Mouse (Mus musculus): ENCODE results near the gene Mrps22. TPM values are rescaled to one million over a fixed set of nuclear protein-coding genes. Genes with fewer than 3 reads are reported as not detected.

Gene Mrps22
- total RNA-seq (2018; cell fraction: chromatin; rRNA removed), result 10 to 100 TPM in 15 of 26 experiments, 1 to 10 TPM in 11; 2.9 to 19.4 (median 12.5) TPM
- 10 to 100 TPM; 13.3 to 26.5 (median 19.7) TPM for total RNA-seq (2018; cell fraction: cytosol; rRNA removed)
- 10 to 100 TPM in 14 of 26 experiments, 1 to 10 TPM in 12; 4.2 to 18.7 (median 10.3) TPM for total RNA-seq (2018; cell fraction: nucleus; rRNA removed)
- 15.9 to 36.4 TPM (median 35.9 TPM) in 3 replicates for polyA plus RNA-seq (2018)

DNA sequence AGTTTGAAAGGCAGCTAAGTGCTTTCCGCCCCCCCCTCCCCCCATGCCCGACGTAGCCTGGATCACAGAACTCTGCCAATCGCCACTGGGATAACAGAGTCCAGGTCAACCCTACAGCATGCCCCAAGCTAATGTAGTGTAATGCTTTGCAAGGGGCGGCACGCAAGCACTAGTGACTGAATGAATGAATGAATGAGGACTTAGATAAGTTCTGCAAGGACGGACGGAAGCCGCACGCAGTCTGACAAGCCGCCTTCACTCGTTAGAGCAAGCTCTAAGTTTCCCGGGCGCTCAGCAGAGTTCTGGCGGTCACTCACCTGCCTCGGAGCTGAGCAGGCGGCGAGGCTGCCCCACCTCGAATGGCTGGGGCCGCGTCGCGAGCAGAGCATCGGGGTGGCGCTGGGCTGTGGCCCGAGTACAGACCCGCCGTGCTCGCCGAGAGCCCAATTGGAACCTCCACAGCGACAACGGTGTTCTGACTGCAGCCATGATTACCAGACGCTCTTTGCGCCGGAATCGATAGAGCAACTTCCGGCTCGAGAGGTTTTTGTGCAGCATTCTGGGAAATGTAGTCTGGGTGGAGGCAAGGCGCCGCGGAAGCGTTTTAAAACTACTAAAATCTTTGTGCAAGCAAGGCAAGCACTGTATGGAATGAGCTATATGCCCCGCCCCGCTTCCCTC is at the start of gene Mrps22:
Gene Mrps22 (minus strand): TSS at position 505 of the 681 bp plus-strand sequence.
- H3K36me3 ChIP-seq (ENCODE audit: inconsistent target), result peaks cover 17% of the 10 kb centered on the region
- H3K79me2 ChIP-seq (ENCODE audit: inconsistent target), result peaks cover 37% of the 10 kb centered on the region
- peak within 1 kb of the TSS; percentile 77 for H3K4me3 ChIP-seq (ENCODE audit: inconsistent target)
- H3K27ac ChIP-seq, result no peak within 1 kb of the TSS
- under 1% methylated on average over 44 of the region's 44 CpGs for WGBS (ENCODE audit: missing documents)

- no peak overlapping the region for H3K4me3 ChIP-seq (ENCODE audit: inconsistent target)
- no peaks in the 10 kb centered on the region for H3K36me3 ChIP-seq (ENCODE audit: inconsistent target)
- no peak overlapping the region for H3K27ac ChIP-seq
- 75% methylated on average over 8 of the region's 8 CpGs for WGBS (ENCODE audit: missing documents)
- no peaks in the 10 kb centered on the region for H3K79me2 ChIP-seq (ENCODE audit: inconsistent target)
Observed at GRCm38 (mm10) chr9:98650547-98650946, 49.1 kb upstream of the Mrps22 start.

DNA sequence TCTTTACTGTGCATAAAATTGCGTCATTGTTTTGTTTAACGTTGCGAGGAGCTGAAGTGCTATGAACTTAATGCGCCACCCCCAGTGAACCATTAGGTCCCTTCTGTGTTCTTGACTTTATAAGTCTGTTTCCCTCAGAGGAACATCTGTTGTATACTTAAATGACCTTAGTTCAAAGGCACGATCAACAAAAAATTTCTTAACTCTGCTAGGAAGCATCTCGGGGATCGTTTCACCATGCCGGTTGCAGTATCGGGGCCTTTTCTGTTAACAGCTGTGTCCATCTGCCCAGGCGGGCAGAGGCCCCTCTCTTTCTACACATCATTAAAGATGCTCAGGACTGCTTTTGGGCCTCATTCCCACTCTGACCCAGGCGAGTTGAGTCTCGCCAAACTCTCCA is 46.0 kb upstream of the Mrps22 start:
- Histone ChIP-seq H3K4me3 (ENCODE audit: inconsistent target) (no peak overlapping the region), H3K79me2 (ENCODE audit: inconsistent target) (no peaks in the 10 kb centered on the region), H3K27ac (no peak overlapping the region), H3K36me3 (ENCODE audit: inconsistent target) (no peaks in the 10 kb centered on the region)
- 83% methylated on average over 11 of the region's 12 CpGs for WGBS (ENCODE audit: missing documents)

DNA sequence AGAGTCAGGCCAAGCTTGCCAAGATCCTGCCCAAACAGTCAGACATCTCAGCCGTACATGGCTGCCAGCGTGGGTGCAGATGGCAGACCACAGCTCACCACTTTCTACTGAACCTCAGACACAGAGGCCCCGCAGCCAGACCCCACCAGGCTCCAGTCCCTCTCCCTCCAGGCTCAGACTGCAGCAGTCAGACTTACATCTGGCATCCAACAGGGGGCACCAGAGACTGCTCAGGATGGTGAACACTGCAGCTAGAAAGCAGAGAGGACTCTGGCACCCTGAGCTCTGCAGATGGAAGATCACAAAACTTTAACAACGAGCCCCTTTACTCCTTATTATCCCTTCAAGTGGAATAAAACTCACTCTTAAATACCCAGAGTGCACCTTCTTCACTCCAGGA is 44.3 kb upstream of the Mrps22 start:
- Histone ChIP-seq H3K4me3 (ENCODE audit: inconsistent target) (no peak overlapping the region), H3K27ac (no peak overlapping the region), H3K79me2 (ENCODE audit: inconsistent target) (no peaks in the 10 kb centered on the region), H3K36me3 (ENCODE audit: inconsistent target) (no peaks in the 10 kb centered on the region)
- WGBS (ENCODE audit: missing documents), result 28% methylated on average over 4 of the region's 4 CpGs

DNA sequence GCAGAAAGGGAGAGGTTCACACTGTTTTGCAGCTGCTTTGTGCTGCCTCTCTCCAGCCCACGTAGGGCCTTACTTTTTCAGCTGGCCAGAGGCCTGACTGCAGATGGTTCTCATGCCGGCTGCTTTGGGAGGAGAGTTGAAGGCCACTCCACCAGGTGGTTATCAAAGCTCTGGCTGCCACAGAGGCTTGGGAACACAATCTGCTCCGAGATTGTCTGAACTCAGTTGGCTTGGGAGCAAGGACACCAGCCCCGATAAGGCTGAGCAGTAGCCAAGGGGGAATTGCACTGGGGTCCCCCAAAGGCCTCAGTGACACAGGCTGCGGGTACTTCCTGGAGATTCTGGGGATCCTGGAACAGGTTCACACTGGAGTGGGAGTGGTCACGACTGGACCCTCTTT is 40.7 kb upstream of the Mrps22 start:
- WGBS (ENCODE audit: missing documents), result 90% methylated on average over 6 of the region's 6 CpGs
- no peak overlapping the region for H3K27ac ChIP-seq
- no peaks in the 10 kb centered on the region for H3K79me2 ChIP-seq (ENCODE audit: inconsistent target)
- no peak overlapping the region for H3K4me3 ChIP-seq (ENCODE audit: inconsistent target)
- no peaks in the 10 kb centered on the region for H3K36me3 ChIP-seq (ENCODE audit: inconsistent target)

DNA sequence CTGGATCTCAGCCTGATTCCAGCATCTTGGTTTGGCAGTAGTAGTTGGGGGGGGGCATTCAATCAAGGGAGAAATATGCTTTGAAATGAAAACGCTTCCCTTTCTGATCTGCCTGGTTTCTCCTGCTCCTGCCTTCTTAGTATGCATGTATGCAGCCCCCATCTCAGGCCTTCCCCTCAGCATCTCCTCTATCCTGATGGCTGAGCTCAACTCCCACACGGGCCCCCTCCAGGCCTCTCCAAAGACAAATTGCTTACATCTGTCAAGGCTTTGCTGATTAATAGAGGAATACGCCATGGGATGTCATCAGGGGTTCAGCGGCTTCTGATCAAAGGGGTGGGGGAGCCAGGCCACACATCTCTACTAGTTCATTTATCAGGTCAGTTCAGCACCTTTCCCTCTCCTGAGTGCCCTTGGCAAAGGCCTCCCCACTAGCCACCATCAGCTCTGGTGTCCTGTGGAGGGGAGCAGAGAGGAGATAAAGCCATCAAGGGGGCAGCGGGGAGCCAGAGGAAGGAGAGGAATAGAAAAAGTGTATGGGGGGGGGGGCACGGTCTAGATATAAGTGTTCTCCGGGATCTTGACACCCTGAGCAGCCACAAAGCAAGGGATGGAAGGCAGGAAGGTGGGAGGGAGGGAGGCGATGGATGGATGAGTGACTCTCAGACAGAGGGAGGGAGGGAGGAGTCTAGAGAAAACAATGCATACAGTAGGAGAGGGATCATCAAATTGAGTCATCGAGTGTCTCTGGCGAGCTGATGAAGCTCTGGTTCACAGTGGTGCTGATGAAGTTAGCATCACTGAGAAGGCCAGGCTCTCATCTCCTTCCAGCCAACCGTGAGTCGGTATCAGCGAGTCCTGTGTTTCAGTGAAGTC is 32.1 kb upstream of the Mrps22 start:
- no peaks in the 10 kb centered on the region for H3K79me2 ChIP-seq (ENCODE audit: inconsistent target)
- no peaks in the 10 kb centered on the region for H3K36me3 ChIP-seq (ENCODE audit: inconsistent target)

DNA sequence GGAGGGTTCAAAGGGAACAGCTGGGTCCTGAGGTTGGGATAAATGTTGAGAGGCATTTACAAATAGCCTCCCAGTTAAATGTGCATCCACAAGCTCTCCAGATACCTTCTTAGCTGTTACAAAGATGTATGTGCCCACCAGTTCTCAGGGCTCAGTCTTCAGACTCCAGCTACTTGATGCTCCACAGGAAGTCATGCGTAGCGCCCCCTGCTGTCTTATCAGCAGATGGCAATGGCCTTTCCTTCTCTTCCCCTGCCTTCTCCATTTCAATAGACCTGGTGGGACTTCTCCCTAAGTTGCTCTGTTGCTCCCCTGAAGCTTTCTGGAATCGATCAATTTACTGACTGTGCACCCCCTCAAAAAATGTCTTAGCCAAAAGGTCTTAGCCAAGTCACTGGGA is 27.0 kb upstream of the Mrps22 start:
- H3K27ac ChIP-seq, result no peak overlapping the region
- H3K36me3 ChIP-seq (ENCODE audit: inconsistent target), result no peaks in the 10 kb centered on the region
- no peak overlapping the region for H3K4me3 ChIP-seq (ENCODE audit: inconsistent target)
- H3K79me2 ChIP-seq (ENCODE audit: inconsistent target), result no peaks in the 10 kb centered on the region
- 39% methylated on average over 3 of the region's 3 CpGs for WGBS (ENCODE audit: missing documents)

More for the DNA sequence above, 32.1 kb upstream of the Mrps22 start:
- 85% methylated on average over 12 of the region's 13 CpGs for WGBS (ENCODE audit: missing documents)
- no peak overlapping the region for H3K4me3 ChIP-seq (ENCODE audit: inconsistent target)
- no peak overlapping the region for H3K27ac ChIP-seq

DNA sequence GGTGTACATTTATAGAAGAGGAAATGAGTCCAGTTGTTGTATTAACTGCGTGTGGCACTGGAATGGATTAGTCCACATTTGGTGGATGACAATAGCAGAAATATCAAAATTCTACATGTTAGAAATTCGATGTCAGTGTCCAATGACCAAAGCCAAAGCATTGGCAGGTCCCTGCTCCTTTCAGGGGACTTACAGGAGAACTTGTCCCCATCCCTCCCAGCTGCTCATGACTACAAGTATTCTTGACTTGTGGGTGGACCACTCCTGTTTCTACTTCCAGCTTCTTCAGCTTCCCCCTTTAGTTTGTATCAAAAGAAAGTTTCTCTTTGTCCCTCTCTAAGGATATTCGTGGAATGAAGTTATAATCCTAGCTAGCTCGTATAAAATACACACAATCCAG is 3.4 kb upstream of the Mrps22 start:
- 74% methylated on average over 4 of the region's 4 CpGs for WGBS (ENCODE audit: missing documents)
- H3K36me3 ChIP-seq (ENCODE audit: inconsistent target), result no peaks in the 10 kb centered on the region
- H3K4me3 ChIP-seq (ENCODE audit: inconsistent target), result no peak overlapping the region
- no peak overlapping the region for H3K27ac ChIP-seq
- H3K79me2 ChIP-seq (ENCODE audit: inconsistent target), result peaks cover 13% of the 10 kb centered on the region

DNA sequence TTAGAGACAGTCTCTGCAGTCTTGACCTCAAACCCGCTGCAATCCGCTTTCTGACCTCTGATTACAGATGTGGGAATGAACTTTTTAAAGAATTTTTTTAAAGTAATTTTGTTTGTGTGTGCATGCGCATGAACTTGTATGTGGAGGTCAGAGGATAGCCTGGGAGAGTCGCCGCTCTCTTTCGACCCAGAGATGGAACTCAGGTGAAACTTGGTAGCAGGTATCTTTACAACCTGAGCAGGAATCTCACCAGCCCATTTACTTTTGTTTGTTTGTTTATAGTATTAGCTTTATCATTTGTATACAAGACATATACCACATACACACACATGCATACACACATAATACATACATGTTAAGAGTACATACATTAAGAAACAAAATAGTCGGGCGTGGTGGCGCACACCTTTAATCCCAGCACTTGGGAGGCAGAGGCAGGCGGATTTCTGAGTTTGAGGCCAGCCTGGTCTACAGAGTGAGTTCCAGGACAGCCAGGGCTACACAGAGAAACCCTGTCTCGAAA is 438 bp upstream of the Mrps22 start:
- Histone ChIP-seq H3K79me2 (ENCODE audit: inconsistent target) (peaks cover 37% of the 10 kb centered on the region), H3K36me3 (ENCODE audit: inconsistent target) (peaks cover 11% of the 10 kb centered on the region), H3K4me3 (ENCODE audit: inconsistent target) (peak overlapping the region; percentile 77; the same call in 1 of the 2 replicates), H3K27ac (no peak overlapping the region)
- WGBS (ENCODE audit: missing documents), result 46% methylated on average over 7 of the region's 11 CpGs

GRCm38 (mm10) chr9:98600094-98600493 is 1.4 kb downstream of the Mrps22 start:
- Histone ChIP-seq H3K27ac (no peak overlapping the region), H3K4me3 (ENCODE audit: inconsistent target) (peak overlapping the region; percentile 77; the same call in 1 of the 2 replicates), H3K36me3 (ENCODE audit: inconsistent target) (peaks cover 19% of the 10 kb centered on the region), H3K79me2 (ENCODE audit: inconsistent target) (peaks cover 37% of the 10 kb centered on the region)
- WGBS (ENCODE audit: missing documents), result 63% methylated on average over 6 of the region's 6 CpGs

GRCm38 (mm10) chr9:98583852-98584251 is 17.6 kb downstream of the Mrps22 start:
- 90% methylated on average over 4 of the region's 4 CpGs for WGBS (ENCODE audit: missing documents)
- H3K27ac ChIP-seq, result no peak overlapping the region
- peaks cover 95% of the 10 kb centered on the region for H3K36me3 ChIP-seq (ENCODE audit: inconsistent target)
- H3K4me3 ChIP-seq (ENCODE audit: inconsistent target), result no peak overlapping the region
- no peaks in the 10 kb centered on the region for H3K79me2 ChIP-seq (ENCODE audit: inconsistent target)

- Histone ChIP-seq H3K36me3 (ENCODE audit: inconsistent target) (peaks cover 6% of the 10 kb centered on the region), H3K27ac (peak within 1 kb of the TSS; percentile 42; the same call in 1 of the 2 replicates), H3K79me2 (ENCODE audit: inconsistent target) (peaks cover 49% of the 10 kb centered on the region), H3K4me3 (ENCODE audit: inconsistent target) (peak within 1 kb of the TSS; percentile 79)
- WGBS (ENCODE audit: missing documents), result under 1% methylated on average over 76 of the region's 76 CpGs
Observed at GRCm38 (mm10) chr9:98563137-98564126, 38.0 kb downstream of the Mrps22 start, which contains the start of gene Copb2. TSS of gene Copb2 (plus strand) at chr9:98563721.

GRCm38 (mm10) chr9:98544042-98544441 is 57.4 kb downstream of the Mrps22 start:
- Histone ChIP-seq H3K27ac (no peak overlapping the region), H3K4me3 (ENCODE audit: inconsistent target) (no peak overlapping the region), H3K36me3 (ENCODE audit: inconsistent target) (no peaks in the 10 kb centered on the region), H3K79me2 (ENCODE audit: inconsistent target) (no peaks in the 10 kb centered on the region)
- WGBS (ENCODE audit: missing documents), result 89% methylated on average over 3 of the region's 3 CpGs

Data from macrophage (primary cell).